ENCODE assay signal across 26 mouse cellular contexts in genomic region chr6:46924709-46925108, GRCm38 (mm10).
"Had no signal": no experiment of that assay in that cellular context is flagged by ENCODE, and none has a peak within 500 bp of the region (broad histone marks: within the 10 kb centered on the region; RNA-seq: fewer than 3 reads in every experiment).

No protein-coding gene starts in this region.

- H3K4me1 ChIP-seq: heart, embryonic 13.5 days; heart, embryonic 15.5 days; hindbrain, embryonic 13.5 days; hindbrain, embryonic 15.5 days; kidney, embryonic 15.5 days; limb, embryonic 13.5 days; limb, embryonic 15.5 days; liver, embryonic 12.5 days had no signal

- H3K36me3 ChIP-seq: heart, embryonic 13.5 days; heart, embryonic 15.5 days; hindbrain, embryonic 13.5 days; hindbrain, embryonic 15.5 days; kidney, embryonic 15.5 days; limb, embryonic 13.5 days; limb, embryonic 15.5 days; liver, embryonic 12.5 days had no signal

- H3K27me3 ChIP-seq: heart, embryonic 13.5 days; heart, embryonic 15.5 days; hindbrain, embryonic 13.5 days; hindbrain, embryonic 15.5 days; kidney, embryonic 15.5 days; limb, embryonic 13.5 days; limb, embryonic 15.5 days; liver, embryonic 12.5 days had no signal

- H3K9me3 ChIP-seq: heart, embryonic 13.5 days; heart, embryonic 15.5 days; hindbrain, embryonic 13.5 days; hindbrain, embryonic 15.5 days; kidney, embryonic 15.5 days; limb, embryonic 13.5 days; limb, embryonic 15.5 days; liver, embryonic 12.5 days had no signal

- H3K9ac ChIP-seq: heart, embryonic 13.5 days; heart, embryonic 15.5 days; hindbrain, embryonic 13.5 days; hindbrain, embryonic 15.5 days; kidney, embryonic 15.5 days; limb, embryonic 13.5 days; limb, embryonic 15.5 days; liver, embryonic 12.5 days; liver, embryonic 14.5 days had no signal

- H3K4me2 ChIP-seq: heart, embryonic 11.5 days; heart, embryonic 13.5 days; heart, embryonic 15.5 days; hindbrain, embryonic 13.5 days; hindbrain, embryonic 15.5 days; kidney, embryonic 15.5 days; limb, embryonic 13.5 days; limb, embryonic 15.5 days; liver, embryonic 12.5 days had no signal

- ATAC-seq: hindbrain, postnatal 0 days; intestine, embryonic 16.5 days; liver, embryonic 12.5 days had no signal

- H3K4me3 ChIP-seq: heart, adult 2 months; heart, embryonic 13.5 days; heart, embryonic 15.5 days; hindbrain, embryonic 13.5 days; hindbrain, embryonic 15.5 days; kidney, embryonic 15.5 days; limb, embryonic 13.5 days; limb, embryonic 15.5 days; liver, embryonic 12.5 days had no signal

- DNase-seq: gastrocnemius, postnatal 14 days; gastrocnemius, postnatal 36 days; heart, adult 11 months; heart, adult 2 months; heart, postnatal 14 days; heart, postnatal 36 days; kidney, adult 11 months; kidney, adult 2 months; kidney, adult 9 months; kidney, postnatal 14 days; kidney, postnatal 4 days; layer of hippocampus, adult 9-11 months; layer of hippocampus, postnatal 36 days; left cerebral cortex, postnatal 4 days had no signal

- H3K27ac ChIP-seq: heart, adult 2 months; heart, embryonic 13.5 days; heart, embryonic 15.5 days; hindbrain, embryonic 13.5 days; hindbrain, embryonic 15.5 days; hindbrain, postnatal 0 days; kidney, embryonic 15.5 days; limb, embryonic 13.5 days; limb, embryonic 15.5 days; liver, embryonic 12.5 days; liver, embryonic 14.5 days had no signal
